Mouse (Mus musculus): Measurements from ENCODE around the gene Chac1.

The Chac1 gene

DNA sequence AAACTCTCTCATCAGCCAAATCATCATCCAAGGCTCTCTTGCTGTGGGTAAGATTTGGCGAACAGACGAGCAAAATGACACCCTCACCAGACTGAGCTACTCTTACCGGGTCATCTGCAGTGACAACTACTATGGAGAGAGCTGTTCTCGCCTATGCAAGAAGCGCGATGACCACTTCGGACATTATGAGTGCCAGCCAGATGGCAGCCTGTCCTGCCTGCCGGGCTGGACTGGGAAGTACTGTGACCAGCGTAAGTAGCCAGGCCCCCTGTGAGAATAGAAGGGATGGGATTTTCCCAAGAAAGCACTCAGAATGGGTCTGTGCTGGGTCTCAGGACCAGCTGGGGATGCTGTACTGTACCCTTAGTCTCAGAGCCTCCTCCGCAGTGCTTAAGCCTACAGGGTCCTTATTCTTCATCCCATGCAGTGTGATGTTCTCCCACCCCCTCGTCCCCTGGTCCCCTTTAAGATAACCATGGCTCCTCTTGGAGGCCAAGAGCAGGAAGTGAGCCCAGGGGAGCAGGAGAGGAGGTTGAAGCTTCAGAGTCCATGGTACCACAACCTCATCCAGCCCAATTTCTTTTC is 23.0 kb upstream of the Chac1 start:
- 60% methylated on average over 11 of the region's 11 CpGs for WGBS

DNA sequence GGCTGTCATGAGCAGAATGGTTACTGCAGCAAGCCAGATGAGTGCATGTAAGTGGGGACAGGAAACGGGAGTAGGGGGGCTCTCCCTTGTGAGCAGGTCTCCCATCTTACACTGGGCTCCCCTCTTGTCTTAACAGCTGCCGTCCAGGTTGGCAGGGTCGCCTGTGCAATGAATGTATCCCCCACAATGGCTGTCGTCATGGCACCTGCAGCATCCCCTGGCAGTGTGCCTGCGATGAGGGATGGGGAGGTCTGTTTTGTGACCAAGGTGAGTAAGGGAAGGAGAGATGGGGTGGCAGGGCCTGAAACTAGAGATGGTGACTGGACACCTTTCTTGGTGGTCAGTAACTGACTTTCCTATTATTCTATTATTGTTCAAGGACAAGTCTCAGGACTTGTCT is 22.5 kb upstream of the Chac1 start:
- 75% methylated on average over 5 of the region's 5 CpGs for WGBS

DNA sequence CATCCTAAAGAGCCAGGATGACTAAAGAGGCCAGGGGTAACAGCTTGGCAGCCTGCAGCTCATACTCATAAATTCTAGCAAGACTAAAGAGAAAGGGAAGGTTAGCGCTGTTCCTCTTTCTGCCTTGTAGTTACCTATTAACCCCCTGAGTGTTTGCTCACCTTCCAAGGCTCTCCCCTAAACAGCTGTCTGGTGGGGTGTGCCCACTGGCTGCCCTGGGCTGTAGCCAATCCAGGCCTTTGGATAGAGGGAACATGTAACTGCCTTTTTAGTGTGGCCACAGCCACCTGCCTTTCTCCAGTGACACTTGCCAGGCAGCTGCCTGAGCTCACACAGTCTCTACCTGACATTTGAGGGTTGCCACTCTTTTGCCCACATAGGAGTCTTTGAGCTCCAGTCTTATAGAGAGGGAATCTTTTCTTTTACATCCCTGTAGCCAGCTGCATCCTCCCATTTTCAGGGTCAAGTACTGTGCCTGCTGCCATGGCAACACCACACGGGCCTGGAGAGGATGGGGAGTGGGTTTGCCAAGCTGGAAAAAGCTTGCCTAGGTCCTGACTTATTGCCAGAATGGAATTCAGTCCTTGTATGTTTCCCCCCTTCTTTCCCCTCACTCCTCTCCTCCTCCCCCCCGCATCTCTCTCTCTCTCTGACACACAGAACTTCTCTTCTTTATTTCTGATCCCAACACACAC is 21.8 kb upstream of the Chac1 start:
- WGBS, result 78% methylated on average over 3 of the region's 3 CpGs

- WGBS, result 93% methylated on average over 8 of the region's 8 CpGs
Observed at GRCm38 (mm10) chr2:119330795-119331194, 20.2 kb upstream of the Chac1 start.

DNA sequence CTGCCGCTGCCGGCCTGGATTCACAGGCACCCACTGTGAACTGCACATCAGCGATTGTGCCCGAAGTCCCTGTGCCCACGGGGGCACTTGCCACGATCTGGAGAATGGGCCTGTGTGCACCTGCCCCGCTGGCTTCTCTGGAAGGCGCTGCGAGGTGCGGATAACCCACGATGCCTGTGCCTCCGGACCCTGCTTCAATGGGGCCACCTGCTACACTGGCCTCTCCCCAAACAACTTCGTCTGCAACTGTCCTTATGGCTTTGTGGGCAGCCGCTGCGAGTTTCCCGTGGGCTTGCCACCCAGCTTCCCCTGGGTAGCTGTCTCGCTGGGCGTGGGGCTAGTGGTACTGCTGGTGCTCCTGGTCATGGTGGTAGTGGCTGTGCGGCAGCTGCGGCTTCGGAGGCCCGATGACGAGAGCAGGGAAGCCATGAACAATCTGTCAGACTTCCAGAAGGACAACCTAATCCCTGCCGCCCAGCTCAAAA is 18.8 kb upstream of the Chac1 start:
- WGBS, result 82% methylated on average over 24 of the region's 24 CpGs

- 80% methylated on average over 1 of the region's 1 CpGs for WGBS
Observed at GRCm38 (mm10) chr2:119334135-119334534, 16.9 kb upstream of the Chac1 start.

GRCm38 (mm10) chr2:119334964-119335525 is 16.0 kb upstream of the Chac1 start:
- 91% methylated on average over 7 of the region's 7 CpGs for WGBS

- WGBS, result 85% methylated on average over 1 of the region's 1 CpGs
Observed at GRCm38 (mm10) chr2:119335535-119335934, 15.5 kb upstream of the Chac1 start.

GRCm38 (mm10) chr2:119336002-119336401 is 15.0 kb upstream of the Chac1 start:
- 86% methylated on average over 2 of the region's 2 CpGs for WGBS

GRCm38 (mm10) chr2:119336470-119336869 is 14.6 kb upstream of the Chac1 start:
- WGBS, result 63% methylated on average over 10 of the region's 10 CpGs

- 8% methylated on average over 60 of the region's 60 CpGs for WGBS
Observed at GRCm38 (mm10) chr2:119337425-119338265, 13.4 kb upstream of the Chac1 start.

DNA sequence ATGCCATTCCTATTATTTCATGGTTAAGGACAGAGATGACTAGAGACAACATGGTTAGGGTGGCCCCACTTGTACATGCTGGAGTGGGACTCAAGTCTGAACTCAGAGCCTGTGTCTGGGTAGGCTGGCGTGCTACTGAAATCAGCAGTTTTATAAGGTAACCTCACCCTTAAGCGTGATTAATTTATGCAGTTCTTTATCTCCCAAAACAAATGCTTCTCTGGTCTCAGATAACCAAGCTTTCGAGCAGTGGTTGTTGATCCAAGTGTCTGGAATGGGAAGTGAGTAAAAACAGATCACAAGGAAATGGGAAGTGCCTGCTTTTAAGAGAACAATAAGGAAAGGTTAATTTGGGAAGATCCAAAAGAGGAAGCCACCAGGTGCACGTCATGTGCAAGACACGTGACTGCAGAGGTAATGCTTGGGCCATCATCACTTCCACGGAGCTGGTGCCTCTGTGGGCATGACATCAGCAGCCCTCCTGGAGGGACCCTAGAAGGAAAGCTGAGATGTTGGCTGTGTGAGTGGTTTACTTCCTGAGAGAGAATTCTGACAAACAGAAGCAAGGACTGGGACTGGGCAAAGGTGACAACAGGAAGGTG is 6.4 kb upstream of the Chac1 start:
- 55% methylated on average over 6 of the region's 6 CpGs for WGBS

DNA sequence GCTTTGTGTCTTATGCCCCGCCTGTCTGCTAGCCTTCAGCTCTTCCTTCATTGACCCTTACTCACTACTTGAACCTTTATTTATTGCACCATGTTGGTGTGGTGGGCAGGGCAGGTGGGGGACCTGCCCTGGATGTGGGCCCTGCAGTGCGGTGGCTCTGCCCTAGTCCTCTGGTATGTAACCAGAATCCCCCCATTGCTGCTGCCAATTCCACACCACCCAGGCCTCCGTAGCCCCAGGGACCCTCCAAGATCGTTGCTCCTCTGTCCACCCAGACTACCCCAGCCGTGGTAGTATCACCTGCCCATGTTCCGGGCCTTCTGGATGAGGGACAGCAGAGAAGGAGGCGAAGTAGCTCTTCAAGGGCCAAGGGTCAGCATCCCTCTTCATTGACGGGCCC is 2.7 kb downstream of the Chac1 start:
- WGBS, result 93% methylated on average over 8 of the region's 8 CpGs

DNA sequence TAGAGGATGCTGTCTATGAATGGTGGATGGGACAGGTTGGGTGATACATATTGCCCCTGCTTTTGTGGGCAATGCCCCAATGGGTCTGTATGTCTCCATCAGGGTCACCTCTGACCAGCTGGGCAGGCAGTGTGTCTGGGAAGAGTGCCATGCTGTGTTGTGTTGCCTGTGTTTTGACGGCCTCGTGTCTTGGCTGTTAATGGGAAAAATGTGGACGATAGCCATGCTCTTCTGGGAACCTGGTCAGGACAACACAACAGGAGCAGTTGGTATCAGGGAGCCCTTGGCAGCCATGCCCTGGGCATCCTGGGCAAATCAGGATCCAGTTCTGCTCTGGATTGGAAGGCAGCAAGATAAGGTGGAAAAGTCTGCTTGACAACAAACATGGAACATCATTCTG is 4.1 kb downstream of the Chac1 start:
- WGBS, result 53% methylated on average over 3 of the region's 3 CpGs

DNA sequence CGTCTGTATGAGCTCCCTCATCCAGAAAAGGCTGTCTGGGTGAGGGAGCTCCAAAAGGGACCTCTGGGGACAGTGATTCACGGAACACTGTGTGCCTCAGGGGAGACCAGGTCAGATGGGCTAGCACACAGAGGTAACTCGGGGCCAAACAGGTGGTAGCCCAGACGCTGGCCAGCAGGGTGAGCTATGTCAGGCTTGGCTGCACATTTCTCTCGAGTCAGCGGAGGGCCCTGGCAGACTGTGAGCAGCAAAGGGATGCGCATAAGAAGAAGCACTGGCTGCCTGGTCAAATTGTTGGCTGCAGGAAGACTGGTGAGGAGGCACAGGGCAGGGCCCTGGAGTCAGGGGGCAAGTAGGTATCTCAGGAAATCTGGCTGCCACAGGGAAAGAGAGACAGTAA is 4.6 kb downstream of the Chac1 start:
- 34% methylated on average over 7 of the region's 7 CpGs for WGBS

DNA sequence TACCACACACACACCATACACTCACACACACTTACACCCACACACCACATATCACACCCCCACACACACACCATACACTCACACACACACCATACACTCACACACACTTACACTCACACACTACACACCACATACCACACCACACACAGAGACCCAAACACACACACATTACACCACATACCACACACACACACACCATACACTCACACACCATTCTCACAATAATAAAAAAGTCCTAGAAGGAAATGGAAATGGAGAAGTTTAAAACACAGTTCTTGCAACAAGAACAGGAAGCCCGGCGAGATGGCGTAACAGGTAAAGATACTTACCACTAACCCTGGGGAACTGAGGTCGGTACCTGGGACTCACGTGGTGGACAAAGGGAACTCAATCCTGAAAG is 5.8 kb downstream of the Chac1 start:
- 90% methylated on average over 5 of the region's 5 CpGs for WGBS

- 82% methylated on average over 6 of the region's 6 CpGs for WGBS
Observed at GRCm38 (mm10) chr2:119358249-119358648, 7.2 kb downstream of the Chac1 start.

DNA sequence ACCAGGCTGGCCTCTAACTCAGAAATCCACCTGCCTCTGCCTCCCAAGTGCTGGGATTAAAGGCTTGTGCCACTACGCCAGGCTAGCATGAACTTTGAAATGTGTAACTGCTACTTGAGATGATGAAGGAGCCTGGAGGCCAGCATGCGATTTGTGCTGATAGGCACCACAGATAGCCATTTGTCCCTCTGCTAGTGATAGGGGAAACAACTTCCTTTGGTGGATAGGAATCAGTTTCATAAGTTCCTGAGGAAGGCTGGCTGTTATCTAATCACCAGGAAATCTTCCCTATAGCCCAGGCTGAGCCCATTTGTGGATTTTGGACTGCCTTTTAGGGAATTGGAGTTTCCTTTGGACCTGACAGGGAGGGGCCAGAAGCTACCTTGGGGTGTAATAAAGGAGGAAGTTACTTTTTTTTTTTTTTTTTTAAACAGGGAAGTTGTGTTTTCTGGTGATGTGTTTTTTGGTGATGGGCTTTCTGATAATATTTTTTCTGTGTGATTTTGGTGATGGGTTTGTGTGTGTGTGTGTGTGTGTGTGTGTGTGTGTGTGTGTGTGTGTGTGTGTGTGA is 8.8 kb downstream of the Chac1 start:
- 91% methylated on average over 2 of the region's 2 CpGs for WGBS

GRCm38 (mm10) chr2:119364969-119365368 is 13.9 kb downstream of the Chac1 start:
- WGBS, result 95% methylated on average over 3 of the region's 3 CpGs

GRCm38 (mm10) chr2:119367346-119367745 is 16.3 kb downstream of the Chac1 start:
- WGBS, result 57% methylated on average over 3 of the region's 3 CpGs

DNA sequence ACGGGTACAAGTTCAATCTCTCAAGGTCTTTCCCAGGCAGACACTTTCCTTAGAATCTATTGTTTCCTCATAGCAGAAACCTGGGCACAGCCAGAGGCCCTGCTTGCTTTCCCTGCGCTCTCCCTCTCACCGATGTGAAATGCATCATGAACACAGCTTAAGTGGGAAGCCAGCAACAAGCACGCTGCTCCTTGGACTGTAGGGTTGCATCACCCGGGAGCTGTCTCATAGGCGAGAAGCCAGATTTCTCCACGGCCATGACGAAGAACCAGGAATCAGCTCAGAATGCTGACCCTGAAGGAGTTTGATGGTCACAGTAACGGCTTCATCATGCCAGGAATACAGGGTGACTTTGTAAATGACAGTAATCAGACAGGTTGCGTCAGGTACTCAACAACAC is 19.1 kb downstream of the Chac1 start:
- 96% methylated on average over 10 of the region's 10 CpGs for WGBS

GRCm38 (mm10) chr2:119377286-119377685 is 26.3 kb downstream of the Chac1 start:
- WGBS, result 58% methylated on average over 9 of the region's 9 CpGs

Measured in cerebral cortex, adult 2 months (tissue).